Mouse (Mus musculus) MEL (cell line): ENCODE measurements around the gene Ppp1r27. TPM values are rescaled to one million over a fixed set of nuclear protein-coding genes. Genes with fewer than 3 reads are reported as not detected.

Experiments
- DNase-seq: peaks from one replicate; pipeline ENCODE4 v3.0.0; 2011; ENCODE audit warnings: low read depth, low spot score
- H3K27ac ChIP-seq: 2 replicates; pipeline ENCODE4 v1.5.1; 2012; ENCODE audit warnings: low read depth, mild to moderate bottlenecking, control low read depth, low read length, moderate library complexity; ENCODE audit not compliant: control insufficient read depth
- H3K27me3 ChIP-seq, 2 experiments: fragments of 150-350 bp in 1 of 2; sonication (generic) in 1 of 2; 2 replicates each; pipeline ENCODE4 v1.6.1; 2012; ENCODE audit warnings: low read length in 2 of 2, mild to moderate bottlenecking in 2 of 2, improper control_type of control experiment in 1 of 2, moderate library complexity in 1 of 2; ENCODE audit not compliant: insufficient read depth in 2 of 2, control insufficient read depth in 1 of 2
- H3K36me3 ChIP-seq, 2 experiments: 2 replicates each; pipeline ENCODE4 v1.6.1; 2012 to 2014; ENCODE audit warnings: low read length in 2 of 2, improper control_type of control experiment in 1 of 2, inconsistent platforms in 1 of 2, mild to moderate bottlenecking in 1 of 2; ENCODE audit not compliant: insufficient read depth in 2 of 2, control insufficient read depth in 1 of 2
- H3K4me1 ChIP-seq, 2 experiments: fragments of 150-350 bp in 1 of 2; sonication (generic) in 1 of 2; 2 replicates each; pipeline ENCODE4 v1.6.1; 2012; ENCODE audit warnings: low read length in 2 of 2, improper control_type of control experiment in 1 of 2, mild to moderate bottlenecking in 1 of 2; ENCODE audit not compliant: insufficient read depth in 2 of 2, control insufficient read depth in 1 of 2
- H3K4me3 ChIP-seq, 2 experiments: fragments of 150-350 bp in 1 of 2; sonication (generic) in 1 of 2; 2 replicates each; pipeline ENCODE4 v1.5.1; 2012; ENCODE audit warnings: low read depth in 2 of 2, low read length in 2 of 2, mild to moderate bottlenecking in 2 of 2, moderate library complexity in 2 of 2, control low read depth in 1 of 2, improper control_type of control experiment in 1 of 2; ENCODE audit not compliant: control insufficient read depth in 1 of 2, insufficient read depth in 1 of 2
- H3K79me2 ChIP-seq: 2 replicates; pipeline ENCODE4 v1.6.1; 2012; ENCODE audit warnings: mild to moderate bottlenecking, low read length, moderate library complexity; ENCODE audit not compliant: control insufficient read depth, poor library complexity, insufficient read depth
- H3K9ac ChIP-seq: 2 replicates; pipeline ENCODE4 v1.6.1; 2012; ENCODE audit warnings: low read depth, mild to moderate bottlenecking, control low read depth, low read length, moderate library complexity; ENCODE audit not compliant: control insufficient read depth, poor library complexity, severe bottlenecking
- H3K9me3 ChIP-seq: fragments of 150-350 bp; sonication (generic); replicated peaks from 2 replicates; pipeline ENCODE4 v1.6.1; 2012; ENCODE audit warnings: mild to moderate bottlenecking, low read length, improper control_type of control experiment, moderate library complexity; ENCODE audit not compliant: insufficient read depth
- BHLHE40 ChIP-seq: IDR thresholded peaks from 2 replicates; pipeline ENCODE4 v1.6.1; 2012; ENCODE audit warnings: low read depth, mild to moderate bottlenecking, inconsistent platforms, low read length, improper control_type of control experiment, borderline replicate concordance
- CHD1 ChIP-seq: IDR thresholded peaks from 2 replicates; pipeline ENCODE4 v1.6.1; 2012; ENCODE audit warnings: low read depth, mild to moderate bottlenecking, inconsistent platforms, low read length, improper control_type of control experiment
- CHD2 ChIP-seq: IDR thresholded peaks from 2 replicates; pipeline ENCODE4 v1.6.1; 2011; ENCODE audit warnings: low read length, improper control_type of control experiment
- E2F4 ChIP-seq: IDR thresholded peaks from 2 replicates; pipeline ENCODE4 v1.6.1; 2011; ENCODE audit warnings: low read depth, low read length, improper control_type of control experiment, borderline replicate concordance
- ELF1 ChIP-seq: IDR thresholded peaks from 2 replicates; pipeline ENCODE4 v1.6.1; 2014; ENCODE audit warnings: low read depth, mild to moderate bottlenecking, inconsistent platforms, low read length, improper control_type of control experiment, moderate library complexity
- EP300 ChIP-seq, 2 experiments: IDR thresholded peaks; 2 replicates each; pipeline ENCODE4 v1.6.1; 2011; ENCODE audit warnings: improper control_type of control experiment in 2 of 2, low read length in 2 of 2, low read depth in 1 of 2, mild to moderate bottlenecking in 1 of 2
- HCFC1 ChIP-seq: IDR thresholded peaks from 2 replicates; pipeline ENCODE4 v1.6.1; 2012; ENCODE audit warnings: low read depth, mild to moderate bottlenecking, inconsistent platforms, low read length, improper control_type of control experiment, moderate library complexity
- JUND ChIP-seq: IDR thresholded peaks from 2 replicates; pipeline ENCODE4 v1.6.1; 2011; ENCODE audit warnings: low read depth, mild to moderate bottlenecking, improper control_type of control experiment, low read length
- KAT2A ChIP-seq: conservative IDR thresholded peaks from 2 replicates; pipeline ENCODE4 v1.6.1; 2012; ENCODE audit warnings: low read depth, low read length, improper control_type of control experiment, inconsistent platforms
- MAX ChIP-seq: IDR thresholded peaks from 2 replicates; pipeline ENCODE4 v1.6.1; 2011; ENCODE audit warnings: low read length, improper control_type of control experiment
- MEF2A ChIP-seq: IDR thresholded peaks from 2 replicates; pipeline ENCODE4 v1.6.1; 2014; ENCODE audit warnings: low read depth, mild to moderate bottlenecking, inconsistent platforms, low read length, improper control_type of control experiment; ENCODE audit not compliant: poor library complexity, insufficient replicate concordance, severe bottlenecking; ENCODE audit errors: extremely low read depth
- MXI1 ChIP-seq: IDR thresholded peaks from 2 replicates; pipeline ENCODE4 v1.6.1; 2011; ENCODE audit warnings: mild to moderate bottlenecking, low read depth, low read length, improper control_type of control experiment
- MYB ChIP-seq: IDR thresholded peaks from 2 replicates; pipeline ENCODE4 v1.6.1; 2011; ENCODE audit warnings: mild to moderate bottlenecking, low read depth, low read length, improper control_type of control experiment
- MYC ChIP-seq: IDR thresholded peaks from 2 replicates; pipeline ENCODE4 v1.6.1; 2011; ENCODE audit warnings: low read depth, mild to moderate bottlenecking, low read length, improper control_type of control experiment, moderate library complexity
- NELFE ChIP-seq: IDR thresholded peaks from 2 replicates; pipeline ENCODE4 v1.6.1; 2011; ENCODE audit warnings: low read depth, low read length, improper control_type of control experiment
- NRF1 ChIP-seq: IDR thresholded peaks from 2 replicates; pipeline ENCODE4 v1.6.1; 2014; ENCODE audit warnings: low read depth, mild to moderate bottlenecking, inconsistent platforms, low read length, improper control_type of control experiment, moderate library complexity; ENCODE audit not compliant: poor library complexity, insufficient read depth, severe bottlenecking
- POLR2A ChIP-seq, 2 experiments: IDR thresholded peaks; 2 replicates each; pipeline ENCODE4 v1.6.1; 2011 to 2012; ENCODE audit warnings: low read length in 2 of 2, mild to moderate bottlenecking in 2 of 2, control low read depth in 1 of 2, improper control_type of control experiment in 1 of 2, low read depth in 1 of 2, moderate library complexity in 1 of 2; ENCODE audit not compliant: control insufficient read depth in 1 of 2, insufficient read depth in 1 of 2, poor library complexity in 1 of 2
- POLR2AphosphoS2 ChIP-seq: IDR thresholded peaks from 2 replicates; pipeline ENCODE4 v1.6.1; 2011; ENCODE audit warnings: low read length, improper control_type of control experiment
- POLR2AphosphoS5 ChIP-seq: IDR thresholded peaks from 2 replicates; pipeline ENCODE4 v1.6.1; 2012; ENCODE audit warnings: low read depth, borderline replicate concordance, mild to moderate bottlenecking, inconsistent platforms, low read length, moderate library complexity, mixed read lengths
- RAD21 ChIP-seq: IDR thresholded peaks from 2 replicates; pipeline ENCODE4 v1.6.1; 2011; ENCODE audit warnings: mild to moderate bottlenecking, low read depth, low read length, improper control_type of control experiment
- RCOR1 ChIP-seq: IDR thresholded peaks from 2 replicates; pipeline ENCODE4 v1.6.1; 2012; ENCODE audit warnings: low read depth, mild to moderate bottlenecking, inconsistent platforms, low read length, improper control_type of control experiment
- TAL1 ChIP-seq: IDR thresholded peaks from 2 replicates; pipeline ENCODE4 v1.6.1; 2012; ENCODE audit warnings: mild to moderate bottlenecking, inconsistent platforms, low read length, moderate library complexity, mixed read lengths
- TBP ChIP-seq: IDR thresholded peaks from 2 replicates; pipeline ENCODE4 v1.8.0; 2011; ENCODE audit warnings: low read depth, low read length, improper control_type of control experiment
- TCF12 ChIP-seq: IDR thresholded peaks from 2 replicates; pipeline ENCODE4 v1.6.1; 2014; ENCODE audit warnings: low read depth, mild to moderate bottlenecking, inconsistent platforms, low read length, improper control_type of control experiment, moderate library complexity
- UBTF ChIP-seq: IDR thresholded peaks from 2 replicates; pipeline ENCODE4 v1.6.1; 2012; ENCODE audit warnings: low read depth, mild to moderate bottlenecking, inconsistent platforms, low read length, improper control_type of control experiment, moderate library complexity, borderline replicate concordance; ENCODE audit not compliant: insufficient read depth
- USF1 ChIP-seq: IDR thresholded peaks from 2 replicates; pipeline ENCODE4 v1.6.1; 2014; ENCODE audit warnings: low read depth, mild to moderate bottlenecking, inconsistent platforms, low read length, improper control_type of control experiment, moderate library complexity
- ZMIZ1 ChIP-seq: IDR thresholded peaks from 2 replicates; pipeline ENCODE4 v1.6.1; 2012; ENCODE audit warnings: low read depth, mild to moderate bottlenecking, inconsistent platforms, low read length, improper control_type of control experiment, moderate library complexity
- ZNF384 ChIP-seq: IDR thresholded peaks from 2 replicates; pipeline ENCODE4 v1.6.1; 2012; ENCODE audit warnings: low read depth, mild to moderate bottlenecking, inconsistent platforms, low read length, improper control_type of control experiment
- polyA plus RNA-seq, 2 experiments: library from polyadenylated mRNA; stranded (reverse) in 1 of 2; unstranded in 1 of 2; fragments of >175 nt in 1 of 2; fragments of >200 nt in 1 of 2; gene quantifications; 2 replicates each; pipeline versions ENCODE4 v1.2.1 to v1.2.4; 2012; ENCODE audit warnings: low replicate concordance in 2 of 2, low read depth in 1 of 2; ENCODE audit not compliant: insufficient read length in 2 of 2, insufficient read depth in 1 of 2, missing spikeins in 1 of 2
- total RNA-seq: library from RNA; depleted of rRNA; stranded (reverse); fragments of 300-350 nt; gene quantifications from 2 replicates; pipeline ENCODE4 v1.2.3, GENCODE M21; 2012

Gene Ppp1r27
- total and polyA plus RNA-seq, 3 experiments: not detected

GRCm38 (mm10) chr11:120580190-120580589 is 29.3 kb upstream of the Ppp1r27 start:
- Histone ChIP-seq H3K9me3 (no peaks in the 10 kb centered on the region), H3K79me2 (peaks cover 35% of the 10 kb centered on the region), H3K27ac (peak overlapping the region; percentile 67), H3K9ac (peak overlapping the region; percentile 84), H3K27me3 (no peaks in the 10 kb centered on the region), H3K4me1 (peaks cover 5 to 18% of the 10 kb centered on the region in 2 experiments), H3K4me3 (peak overlapping the region; percentile 76 to 94), H3K36me3 (peaks cover 4 to 12% of the 10 kb centered on the region in 2 experiments; a peak in 3 of 4 replicates)
- DNase-seq: peak; percentile 82
- TF ChIP-seq UBTF: no peak
- no peak for TF ChIP-seq TBP
- TF ChIP-seq MYB: no peak
- TF ChIP-seq RCOR1: no peak
- no peak for TF ChIP-seq POLR2AphosphoS2
- TF ChIP-seq ELF1: 0 out of 2 replicates have a peak, but pooled peaks have one; percentile 12
- TF ChIP-seq KAT2A: no peak; the same call in 1 of the 2 replicates
- no peak for TF ChIP-seq CHD1
- TF ChIP-seq NRF1: peak; percentile 62; the same call in 1 of the 2 replicates
- peak; percentile 42; the same call in 1 of the 2 replicates for TF ChIP-seq MXI1
- TF ChIP-seq CHD2: no peak
- 0 out of 2 replicates have a peak, but pooled peaks have one; percentile 15 for TF ChIP-seq TAL1
- no peak for TF ChIP-seq HCFC1
- no peak; the same call in 1 of the 2 replicates for TF ChIP-seq NELFE

- Histone ChIP-seq H3K9ac (peak overlapping the region; percentile 84), H3K27me3 (no peaks in the 10 kb centered on the region), H3K9me3 (no peaks in the 10 kb centered on the region), H3K27ac (no peak overlapping the region), H3K4me1 (peaks cover 7 to 20% of the 10 kb centered on the region in 2 experiments), H3K4me3 (peak overlapping the region; percentile 76 to 94; a peak in 3 of 4 replicates), H3K79me2 (peaks cover 37% of the 10 kb centered on the region), H3K36me3 (peaks cover 4 to 19% of the 10 kb centered on the region in 2 experiments; a peak in 3 of 4 replicates)
- DNase-seq: peak; percentile 80
- TF ChIP-seq TBP: no peak
- TF ChIP-seq RAD21: peak; percentile 26
- no peak for TF ChIP-seq UBTF
- TF ChIP-seq CHD1: no peak
- TF ChIP-seq POLR2AphosphoS5: no peak
- no peak for TF ChIP-seq CHD2
- TF ChIP-seq BHLHE40: no peak
- TF ChIP-seq EP300 (IDR thresholded peaks at IDR 0.05; ENCODE audit: low read depth in 1 of 2, low read length in 2 of 2): no peak
- TF ChIP-seq POLR2A (IDR thresholded peaks at IDR 0.05; ENCODE audit: control insufficient read depth in 1 of 2, insufficient read depth in 1 of 2, low read depth in 1 of 2, low read length in 2 of 2, poor library complexity in 1 of 2): no peak
- 0 out of 2 replicates have a peak, but pooled peaks have one; percentile 36 for TF ChIP-seq ZMIZ1
- no peak for TF ChIP-seq MYC
- no peak for TF ChIP-seq ZNF384
- TF ChIP-seq E2F4: no peak
- TF ChIP-seq JUND: no peak
- TF ChIP-seq MYB: no peak
- no peak for TF ChIP-seq RCOR1
- no peak for TF ChIP-seq MAX
- TF ChIP-seq POLR2AphosphoS2: no peak
- TF ChIP-seq TCF12: no peak
- TF ChIP-seq USF1: no peak
- no peak for TF ChIP-seq MEF2A
- TF ChIP-seq NELFE: no peak; the same call in 1 of the 2 replicates
Observed at GRCm38 (mm10) chr11:120579316-120580107, 28.6 kb upstream of the Ppp1r27 start.
